Mouse (Mus musculus): ENCODE data around the gene Clic1. TPM values are rescaled to one million over a fixed set of nuclear protein-coding genes. Genes with fewer than 3 reads are reported as not detected.

Clic1 gene
- polyA plus RNA-seq, 1 experiment: 509 TPM

- Histone ChIP-seq H3K79me3 (ENCODE audit: low read depth) (no peaks in the 10 kb centered on the region), H3K4me3 (ENCODE audit: insufficient read depth, poor library complexity, severe bottlenecking) (no peak within 1 kb of the TSS), H3K27me3 (ENCODE audit: control insufficient read depth, insufficient read depth, insufficient read length) (no peaks in the 10 kb centered on the region), H3K79me2 (ENCODE audit: control insufficient read depth, insufficient read depth) (no peaks in the 10 kb centered on the region), H3ac (ENCODE audit: control insufficient read depth, insufficient read length, low read depth) (no peak within 1 kb of the TSS), H3K36me3 (ENCODE audit: control insufficient read depth, insufficient read depth) (no peaks in the 10 kb centered on the region)
- TF ChIP-seq MAX (IDR thresholded peaks at IDR 0.05) (no peak), CEBPB (IDR thresholded peaks at IDR 0.05; ENCODE audit: low read depth) (no peak), FOSL1 (IDR thresholded peaks at IDR 0.05; ENCODE audit: insufficient read depth, low read length, poor library complexity, severe bottlenecking) (no peak), MYOG (IDR thresholded peaks at IDR 0.05; ENCODE audit: control insufficient read depth, extremely low read depth, insufficient read length) (no peak)
Measured at GRCm38 (mm10) chr17:35108097-35108496, 58.3 kb downstream of the Clic1 start, which contains the start of gene Ly6g5c. Gene Ly6g5c, plus strand, starts transcription at chr17:35108279.

Other genes with a start within 250 kb of the Clic1 start
- gene Cyp21a1, start 245.4 kb upstream of the Clic1 start, polyA plus RNA-seq (2012; fragmentation: generic; extraction: Trizol): not detected
- 35.9 TPM for gene Stk19, start 213.0 kb upstream of the Clic1 start, polyA plus RNA-seq (2012; fragmentation: generic; extraction: Trizol)
- 27.2 TPM for gene Dxo, start 212.9 kb upstream of the Clic1 start, polyA plus RNA-seq (2012; fragmentation: generic; extraction: Trizol)
- 28.1 TPM for gene Skiv2l, start 199.8 kb upstream of the Clic1 start, polyA plus RNA-seq (2012; fragmentation: generic; extraction: Trizol)
- 75.1 TPM for gene Nelfe, start 199.6 kb upstream of the Clic1 start, polyA plus RNA-seq (2012; fragmentation: generic; extraction: Trizol)
- 0.28 TPM for gene Cfb, start 187.4 kb upstream of the Clic1 start, polyA plus RNA-seq (2012; fragmentation: generic; extraction: Trizol)
- gene Zbtb12, start 170.5 kb upstream of the Clic1 start, polyA plus RNA-seq (2012; fragmentation: generic; extraction: Trizol): 15.2 TPM
- not detected for gene Gm20547, start 167.9 kb upstream of the Clic1 start, polyA plus RNA-seq (2012; fragmentation: generic; extraction: Trizol)
- gene C2, start 151.7 kb upstream of the Clic1 start, polyA plus RNA-seq (2012; fragmentation: generic; extraction: Trizol): 0.32 TPM
- gene Ehmt2, start 151.5 kb upstream of the Clic1 start, polyA plus RNA-seq (2012; fragmentation: generic; extraction: Trizol): 106 TPM
- 0.06 TPM for gene Slc44a4, start 135.5 kb upstream of the Clic1 start, polyA plus RNA-seq (2012; fragmentation: generic; extraction: Trizol)
- gene Neu1, start 118.7 kb upstream of the Clic1 start, polyA plus RNA-seq (2012; fragmentation: generic; extraction: Trizol): 11.7 TPM
- gene Hspa1b, start 90.7 kb upstream of the Clic1 start, polyA plus RNA-seq (2012; fragmentation: generic; extraction: Trizol): 22.6 TPM
- gene Gm20481, start 80.1 kb upstream of the Clic1 start, polyA plus RNA-seq (2012; fragmentation: generic; extraction: Trizol): not detected
- 1.8 TPM for gene Hspa1a, start 77.8 kb upstream of the Clic1 start, polyA plus RNA-seq (2012; fragmentation: generic; extraction: Trizol)
- 0.99 TPM for gene Hspa1l, start 77.3 kb upstream of the Clic1 start, polyA plus RNA-seq (2012; fragmentation: generic; extraction: Trizol)
- 133 TPM for gene Lsm2, start 68.1 kb upstream of the Clic1 start, polyA plus RNA-seq (2012; fragmentation: generic; extraction: Trizol)
- 214 TPM for gene Vars, start 49.0 kb upstream of the Clic1 start, polyA plus RNA-seq (2012; fragmentation: generic; extraction: Trizol)
- gene Vwa7, start 33.4 kb upstream of the Clic1 start, polyA plus RNA-seq (2012; fragmentation: generic; extraction: Trizol): 0.07 TPM
- 0.23 TPM for gene Sapcd1, start 21.9 kb upstream of the Clic1 start, polyA plus RNA-seq (2012; fragmentation: generic; extraction: Trizol)
- gene Msh5, start 3.2 kb upstream of the Clic1 start, polyA plus RNA-seq (2012; fragmentation: generic; extraction: Trizol): 0.76 TPM
- gene Ddah2, start 9.1 kb downstream of the Clic1 start, polyA plus RNA-seq (2012; fragmentation: generic; extraction: Trizol): 129 TPM
- gene Ly6g6c, start 15.4 kb downstream of the Clic1 start, polyA plus RNA-seq (2012; fragmentation: generic; extraction: Trizol): 0.12 TPM
- 0.04 TPM for gene Mpig6b, start 16.2 kb downstream of the Clic1 start, polyA plus RNA-seq (2012; fragmentation: generic; extraction: Trizol)
- not detected for gene Ly6g6e, start 26.9 kb downstream of the Clic1 start, polyA plus RNA-seq (2012; fragmentation: generic; extraction: Trizol)
- gene Ly6g6d, start 28.1 kb downstream of the Clic1 start, polyA plus RNA-seq (2012; fragmentation: generic; extraction: Trizol): not detected
- gene Ly6g6f, start 35.6 kb downstream of the Clic1 start, polyA plus RNA-seq (2012; fragmentation: generic; extraction: Trizol): not detected
- 54.0 TPM for gene Abhd16a, start 39.3 kb downstream of the Clic1 start, polyA plus RNA-seq (2012; fragmentation: generic; extraction: Trizol)
- not detected for gene Ly6g5c, start 58.3 kb downstream of the Clic1 start, polyA plus RNA-seq (2012; fragmentation: generic; extraction: Trizol)
- gene Ly6g5b, start 65.5 kb downstream of the Clic1 start, polyA plus RNA-seq (2012; fragmentation: generic; extraction: Trizol): 0.28 TPM
- gene Gpank1, start 71.5 kb downstream of the Clic1 start, polyA plus RNA-seq (2012; fragmentation: generic; extraction: Trizol): 25.8 TPM
- 300 TPM for gene Csnk2b, start 72.1 kb downstream of the Clic1 start, polyA plus RNA-seq (2012; fragmentation: generic; extraction: Trizol)
- 13.0 TPM for gene D17H6S53E, start 76.4 kb downstream of the Clic1 start, polyA plus RNA-seq (2012; fragmentation: generic; extraction: Trizol)
- gene Apom, start 82.1 kb downstream of the Clic1 start, polyA plus RNA-seq (2012; fragmentation: generic; extraction: Trizol): 0.20 TPM
- 202 TPM for gene Bag6, start 85.2 kb downstream of the Clic1 start, polyA plus RNA-seq (2012; fragmentation: generic; extraction: Trizol)
- gene Prrc2a, start 114.9 kb downstream of the Clic1 start, polyA plus RNA-seq (2012; fragmentation: generic; extraction: Trizol): 183 TPM
- gene Aif1, start 126.1 kb downstream of the Clic1 start, polyA plus RNA-seq (2012; fragmentation: generic; extraction: Trizol): not detected
- 0.92 TPM for gene Lst1, start 138.5 kb downstream of the Clic1 start, polyA plus RNA-seq (2012; fragmentation: generic; extraction: Trizol)
- not detected for gene Ltb, start 144.5 kb downstream of the Clic1 start, polyA plus RNA-seq (2012; fragmentation: generic; extraction: Trizol)
- gene Tnf, start 152.0 kb downstream of the Clic1 start, polyA plus RNA-seq (2012; fragmentation: generic; extraction: Trizol): not detected
- gene Lta, start 155.4 kb downstream of the Clic1 start, polyA plus RNA-seq (2012; fragmentation: generic; extraction: Trizol): 0.07 TPM
- not detected for gene Gm16181, start 170.9 kb downstream of the Clic1 start, polyA plus RNA-seq (2012; fragmentation: generic; extraction: Trizol)
- 1.4 TPM for gene Atp6v1g2, start 183.7 kb downstream of the Clic1 start, polyA plus RNA-seq (2012; fragmentation: generic; extraction: Trizol)
- gene Nfkbil1, start 185.8 kb downstream of the Clic1 start, polyA plus RNA-seq (2012; fragmentation: generic; extraction: Trizol): 20.1 TPM
- 330 TPM for gene Ddx39b, start 191.8 kb downstream of the Clic1 start, polyA plus RNA-seq (2012; fragmentation: generic; extraction: Trizol)
- gene H2-D1, start 212.8 kb downstream of the Clic1 start, polyA plus RNA-seq (2012; fragmentation: generic; extraction: Trizol): 23.5 TPM

All from C2C12 (cell line).